Mouse (Mus musculus) liver, embryonic 14.5 days (tissue): ENCODE measurements around the gene Abraxas2. TPM values are rescaled to one million over a fixed set of nuclear protein-coding genes. Genes with fewer than 3 reads are reported as not detected.
A peak's percentile ranks its signal among the peaks of the same experiment; 100 is the strongest.

Source experiments
- ATAC-seq: fragments of 200-750 bp; cut with Nextera tagmentation; 2 replicates; pipeline ENCODE4 v1.8.0; 2017; ENCODE audit warnings: moderate number of reproducible peaks, mild to moderate bottlenecking, moderate library complexity; ENCODE audit not compliant: insufficient read depth
- DNase-seq, 3 experiments: peaks; one replicate each; pipeline ENCODE4 v3.0.0-alpha.2; 2012 to 2013; ENCODE audit warnings: low read depth in 3 of 3, low spot score in 3 of 3
- H3K27ac ChIP-seq: fragments of 300-500 bp; sonication (generic); 2 replicates; pipeline ENCODE4 v1.5.1; 2014; ENCODE audit warnings: moderate library complexity, mild to moderate bottlenecking, control low read depth, inconsistent platforms
- H3K27me3 ChIP-seq: fragments of 300-500 bp; sonication (generic); 2 replicates; pipeline ENCODE4 v1.6.1; 2014; ENCODE audit warnings: mild to moderate bottlenecking, low read length, moderate library complexity; ENCODE audit not compliant: control insufficient read depth, insufficient read depth
- H3K36me3 ChIP-seq: fragments of 300-500 bp; sonication (generic); replicated peaks from 2 replicates; pipeline ENCODE4 v1.6.1; 2014; ENCODE audit warnings: low read depth; ENCODE audit not compliant: control insufficient read depth, insufficient read depth
- H3K4me1 ChIP-seq, 2 experiments: fragments of 200-500 bp in 1 of 2; fragments of 300-500 bp in 1 of 2; sonication (generic) in 1 of 2; replicated peaks; 2 replicates each; pipeline ENCODE4 v1.6.1; 2012 to 2014; ENCODE audit warnings: antibody characterized with exemption in 1 of 2, inconsistent platforms in 1 of 2, low read length in 1 of 2; ENCODE audit not compliant: control insufficient read depth in 2 of 2, insufficient read depth in 2 of 2
- H3K4me2 ChIP-seq: fragments of 300-500 bp; sonication (generic); 2 replicates; pipeline ENCODE4 v1.6.1; 2014; ENCODE audit warnings: low read depth, mild to moderate bottlenecking, control low read depth, moderate library complexity
- H3K4me3 ChIP-seq, 2 experiments: fragments of 200-500 bp in 1 of 2; fragments of 300-500 bp in 1 of 2; sonication (generic) in 1 of 2; 2 replicates each; pipeline ENCODE4 v1.5.1; 2012 to 2014; ENCODE audit warnings: low read depth in 2 of 2, low read length in 2 of 2, mild to moderate bottlenecking in 2 of 2, control low read depth in 1 of 2, inconsistent platforms in 1 of 2, moderate library complexity in 1 of 2; ENCODE audit not compliant: insufficient read depth in 1 of 2
- H3K9ac ChIP-seq: fragments of 300-500 bp; sonication (generic); replicated peaks from 2 replicates; pipeline ENCODE4 v1.6.1; 2014; ENCODE audit warnings: mild to moderate bottlenecking, control low read depth, moderate library complexity
- H3K9me3 ChIP-seq: fragments of 300-500 bp; sonication (generic); 2 replicates; pipeline ENCODE4 v1.6.1; 2016; ENCODE audit warnings: low read length, mixed read lengths; ENCODE audit not compliant: control insufficient read depth
- CTCF ChIP-seq: IDR thresholded peaks from 2 replicates; pipeline ENCODE4 v1.5.1; 2016; ENCODE audit warnings: antibody characterized with exemption, low read depth, control low read depth
- EP300 ChIP-seq: IDR thresholded peaks from 2 replicates; pipeline ENCODE4 v1.6.1; 2016; ENCODE audit warnings: antibody characterized with exemption, low read depth
- WGBS: fragments of 180-500 bp; shearing (Covaris S2); extraction: QIAGEN DNeasy Blood & Tissue Kit; methylation state at CpG from one replicate; pipeline ENCODE4 v1.1.7; 2014; ENCODE audit not compliant: insufficient replicate concordance; 5-methylcytosine and 5-hydroxymethylcytosine counted together
- polyA plus RNA-seq, 2 experiments: library from polyadenylated mRNA; depleted of rRNA in 1 of 2; stranded (reverse) in 1 of 2; unstranded in 1 of 2; fragments of >200 nt; fragmentation: Nextera tagmentation in 1 of 2; extraction: Ambion mirVana in 1 of 2; gene quantifications; 2 replicates each; pipeline versions ENCODE4 v1.2.1 to v1.2.3; 2012 to 2014

Gene Abraxas2
- polyA plus RNA-seq, 2 experiments: 7.4 to 10.7 TPM

GRCm38 (mm10) chr7:132852173-132852844, 6.7 kb upstream of the Abraxas2 start, which contains the start of gene Eef1akmt2:
Gene Eef1akmt2, minus strand, starts transcription at chr7:132852673.
- Histone ChIP-seq H3K36me3 (peaks cover 3% of the 10 kb centered on the region), H3K27me3 (no peaks in the 10 kb centered on the region), H3K4me3 (peak within 1 kb of the TSS; percentile 71 to 86), H3K9me3 (no peaks in the 10 kb centered on the region), H3K4me1 (peaks cover 2 to 11% of the 10 kb centered on the region in 2 experiments; a peak in 3 of 4 replicates), H3K27ac (peak within 1 kb of the TSS; percentile 84), H3K9ac (peak within 1 kb of the TSS; percentile 95), H3K4me2 (peak within 1 kb of the TSS; percentile 85)
- TF ChIP-seq CTCF (peak; percentile 67), EP300 (peak; percentile 16)
- under 1% methylated on average over 37 of the region's 37 CpGs for WGBS
- peak; percentile 96 for ATAC-seq
- peak; percentile 64 to 73 (median 69) for DNase-seq

DNA sequence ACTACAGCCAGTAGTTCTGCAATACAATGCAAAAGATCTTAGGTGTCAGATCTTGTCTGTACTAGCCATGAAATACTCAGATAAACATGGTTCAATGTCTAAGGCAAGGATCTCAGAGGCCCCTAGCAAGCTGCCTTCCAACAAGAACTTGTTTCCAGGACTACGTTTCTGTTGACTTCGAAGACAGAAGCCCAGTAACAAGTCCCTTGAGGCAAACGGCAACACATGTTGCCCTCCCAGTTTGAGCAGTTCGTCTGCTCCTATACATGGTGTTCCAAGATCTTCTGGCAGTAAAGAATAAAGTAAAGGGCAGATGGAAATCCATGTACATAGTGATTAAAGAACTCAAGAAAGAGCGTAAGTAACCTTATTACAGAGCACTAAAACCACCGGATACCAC, 5.7 kb upstream of the Abraxas2 start:
- TF ChIP-seq EP300 (no peak), CTCF (no peak)
- Histone ChIP-seq H3K36me3 (peaks cover 3% of the 10 kb centered on the region), H3K9ac (no peak overlapping the region), H3K4me2 (no peak overlapping the region), H3K4me3 (no peak overlapping the region), H3K27me3 (no peaks in the 10 kb centered on the region), H3K27ac (no peak overlapping the region), H3K4me1 (peaks cover 2 to 11% of the 10 kb centered on the region in 2 experiments; a peak in 3 of 4 replicates), H3K9me3 (no peaks in the 10 kb centered on the region)
- WGBS: 82% methylated on average over 6 of the region's 6 CpGs
- no peak for DNase-seq
- no peak for ATAC-seq

DNA sequence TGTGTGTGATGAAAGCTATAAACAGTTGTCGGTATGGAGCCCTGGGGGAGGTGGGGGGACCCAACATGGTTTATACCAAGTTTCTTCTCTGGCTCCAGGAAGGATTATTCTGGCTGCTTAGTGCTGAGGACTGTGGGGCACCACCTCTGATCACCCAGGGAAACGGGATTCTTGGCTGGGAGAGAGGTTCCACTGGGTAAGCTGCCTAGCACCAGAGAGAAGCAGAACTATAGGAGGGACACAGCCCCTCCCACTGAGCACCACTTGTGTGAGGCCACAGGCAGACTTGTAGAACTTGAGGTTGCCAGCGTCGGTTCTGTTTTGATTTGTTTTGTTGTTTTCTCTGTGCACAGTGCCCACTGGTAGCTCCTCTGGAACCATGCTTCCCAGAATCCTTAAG, 5.1 kb upstream of the Abraxas2 start:
- peaks cover 3% of the 10 kb centered on the region for H3K36me3 ChIP-seq
- H3K9me3 ChIP-seq: no peaks in the 10 kb centered on the region
- H3K4me2 ChIP-seq: no peak overlapping the region
- H3K27ac ChIP-seq: no peak overlapping the region
- no peak overlapping the region for H3K9ac ChIP-seq
- H3K4me1 ChIP-seq: peaks cover 6 to 15% of the 10 kb centered on the region in 2 experiments
- 59% methylated on average over 4 of the region's 4 CpGs for WGBS
- ATAC-seq (no peak), DNase-seq (no peak)
- no peaks in the 10 kb centered on the region for H3K27me3 ChIP-seq
- TF ChIP-seq CTCF (no peak), EP300 (no peak)
- no peak overlapping the region for H3K4me3 ChIP-seq

DNA sequence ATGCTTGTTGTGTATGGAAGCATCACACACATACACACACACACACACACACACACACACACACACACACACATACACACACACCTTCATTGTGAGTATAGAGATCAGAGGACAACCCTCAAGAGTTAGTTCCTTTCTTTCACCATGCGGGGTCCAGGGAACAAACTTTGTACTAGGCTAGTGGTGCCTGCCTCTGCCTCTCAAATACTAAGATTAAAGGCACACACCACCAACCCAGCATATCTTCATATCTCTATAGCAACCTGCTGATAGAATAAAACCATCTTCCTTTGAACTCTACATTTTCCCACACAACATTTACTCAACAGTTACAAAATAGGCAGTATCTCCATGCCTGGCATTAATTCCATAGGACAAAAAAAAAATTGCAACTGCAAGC, 2.9 kb upstream of the Abraxas2 start:
- Histone ChIP-seq H3K4me1 (peaks cover 12 to 15% of the 10 kb centered on the region in 2 experiments), H3K9me3 (no peaks in the 10 kb centered on the region), H3K4me3 (no peak overlapping the region), H3K27me3 (no peaks in the 10 kb centered on the region), H3K36me3 (no peaks in the 10 kb centered on the region), H3K4me2 (no peak overlapping the region), H3K27ac (no peak overlapping the region), H3K9ac (no peak overlapping the region)
- DNase-seq (no peak), ATAC-seq (no peak)
- TF ChIP-seq CTCF: no peak
- no peak for TF ChIP-seq EP300
- 81% methylated on average over 1 of the region's 1 CpGs for WGBS

DNA sequence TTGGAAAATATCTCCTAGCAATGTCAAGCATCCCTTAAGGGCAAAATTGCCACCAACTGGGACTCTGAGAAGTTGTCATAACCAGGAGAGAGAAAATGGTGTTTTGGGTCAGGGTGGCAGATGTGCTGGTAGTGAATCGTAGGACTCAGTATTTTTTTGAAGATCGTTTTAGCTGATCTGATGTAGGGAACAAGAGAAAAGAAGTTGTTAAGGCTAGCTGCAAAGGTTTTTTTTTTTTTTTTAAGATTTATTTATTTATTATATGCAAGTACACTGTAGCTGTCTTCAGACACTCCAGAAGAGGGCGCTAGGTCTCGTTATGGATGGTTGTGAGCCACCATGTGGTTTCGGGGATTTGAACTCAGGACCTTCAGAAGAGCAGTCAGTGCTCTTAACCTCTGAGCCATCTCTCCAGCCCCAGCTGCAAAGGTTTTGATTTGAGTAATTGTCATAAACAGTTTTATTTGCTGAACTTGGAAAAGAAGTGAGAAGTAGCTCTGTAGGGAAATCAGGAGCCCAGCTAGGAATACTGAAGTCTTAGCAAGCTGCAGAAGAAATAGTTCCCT, 899 bp upstream of the Abraxas2 start:
- 66% methylated on average over 5 of the region's 5 CpGs for WGBS
- TF ChIP-seq EP300 (no peak), CTCF (peak; percentile 15; the same call in 1 of the 2 replicates)
- no peak overlapping the region for H3K4me3 ChIP-seq
- no peak for DNase-seq
- no peak overlapping the region for H3K9ac ChIP-seq
- H3K27me3 ChIP-seq: no peaks in the 10 kb centered on the region
- no peak overlapping the region for H3K4me2 ChIP-seq
- H3K36me3 ChIP-seq: no peaks in the 10 kb centered on the region
- H3K9me3 ChIP-seq: no peaks in the 10 kb centered on the region
- no peak for ATAC-seq
- peaks cover 6 to 10% of the 10 kb centered on the region in 2 experiments for H3K4me1 ChIP-seq
- H3K27ac ChIP-seq: no peak overlapping the region
